Mouse (Mus musculus) myocyte (in vitro differentiated cells): ENCODE data around the gene Fam166b.

ENCODE experiments used
- E2F4 ChIP-seq: IDR thresholded peaks from one replicate; pipeline ENCODE4 v1.6.1; 2011; ENCODE audit warnings: mild to moderate bottlenecking, control low read depth, moderate library complexity; ENCODE audit not compliant: insufficient read depth
- POLR2A ChIP-seq: IDR thresholded peaks from one replicate; pipeline ENCODE4 v1.6.1; 2011; ENCODE audit warnings: low read depth, mild to moderate bottlenecking, control low read depth, moderate library complexity; ENCODE audit not compliant: insufficient read length
- REST ChIP-seq: IDR thresholded peaks from one replicate; pipeline ENCODE4 v1.6.1; 2011; ENCODE audit warnings: mild to moderate bottlenecking, control low read depth, moderate library complexity; ENCODE audit not compliant: insufficient read depth, insufficient read length
- USF1 ChIP-seq: IDR thresholded peaks from one replicate; pipeline ENCODE4 v1.6.1; 2011; ENCODE audit warnings: low read depth, mild to moderate bottlenecking, control low read depth, moderate library complexity

- TF ChIP-seq E2F4 (no peak), USF1 (no peak), POLR2A (no peak), REST (no peak)
These were observed 28.2 kb upstream of the Fam166b start for GRCm38 (mm10) chr4:43457124-43457523.
